Mouse (Mus musculus) CH12.LX (cell line): ENCODE data around the gene Slc38a7. TPM values are rescaled to one million over a fixed set of nuclear protein-coding genes. Genes with fewer than 3 reads are reported as not detected.

Experiments used
- DNase-seq: peaks from one replicate; pipeline ENCODE4 v3.0.0-alpha.2; 2013; ENCODE audit errors: extremely low read depth
- H3K27ac ChIP-seq: 2 replicates; pipeline ENCODE4 v1.5.1; 2012; ENCODE audit warnings: low read depth, mild to moderate bottlenecking, control low read depth, moderate library complexity; ENCODE audit not compliant: insufficient read depth
- H3K27me3 ChIP-seq: replicated peaks from 2 replicates; pipeline ENCODE3; 2012; ENCODE audit warnings: inconsistent platforms
- H3K36me3 ChIP-seq, 2 experiments: replicated peaks in 1 of 2; 2 replicates each; pipeline versions ENCODE3 to v1.6.1; 2012; ENCODE audit warnings: inconsistent platforms in 1 of 2, low read length in 1 of 2, mild to moderate bottlenecking in 1 of 2, mixed read lengths in 1 of 2, moderate library complexity in 1 of 2; ENCODE audit not compliant: control insufficient read depth in 1 of 2, insufficient read depth in 1 of 2
- H3K4me1 ChIP-seq, 2 experiments: 2 replicates each; pipeline ENCODE4 v1.6.1; 2012; ENCODE audit warnings: inconsistent platforms in 1 of 2, moderate library complexity in 1 of 2; ENCODE audit not compliant: insufficient read depth in 2 of 2, control insufficient read depth in 1 of 2
- H3K4me2 ChIP-seq: 2 replicates; pipeline ENCODE4 v1.6.1; 2012; ENCODE audit warnings: low read depth, mild to moderate bottlenecking, control low read depth; ENCODE audit not compliant: poor library complexity, insufficient read depth, severe bottlenecking
- H3K4me3 ChIP-seq, 3 experiments: fragments of 150-350 bp in 1 of 3; sonication (generic) in 1 of 3; replicated peaks in 1 of 3; 2 replicates each; pipeline versions ENCODE3 to v1.5.1; 2011 to 2012; ENCODE audit warnings: low read depth in 2 of 3, low read length in 2 of 3, mild to moderate bottlenecking in 2 of 3, moderate library complexity in 2 of 3, control low read depth in 1 of 3, improper control_type of control experiment in 1 of 3, inconsistent platforms in 1 of 3, mixed read lengths in 1 of 3; ENCODE audit not compliant: poor library complexity in 1 of 3
- H3K79me2 ChIP-seq: replicated peaks from 2 replicates; pipeline ENCODE4 v1.6.1; 2012; ENCODE audit warnings: mild to moderate bottlenecking, moderate library complexity; ENCODE audit not compliant: control insufficient read depth, poor library complexity, insufficient read depth, severe bottlenecking; ENCODE audit errors: extremely low read depth
- H3K9ac ChIP-seq: 2 replicates; pipeline ENCODE4 v1.6.1; 2012; ENCODE audit warnings: low read depth, mild to moderate bottlenecking, control low read depth, moderate library complexity; ENCODE audit not compliant: insufficient read depth
- H3K9me3 ChIP-seq: replicated peaks from 2 replicates; pipeline ENCODE3; 2012; ENCODE audit warnings: low read length, inconsistent platforms, mixed read lengths
- BHLHE40 ChIP-seq: IDR thresholded peaks from 2 replicates; pipeline ENCODE4 v1.6.1; 2011; ENCODE audit warnings: mild to moderate bottlenecking, low read depth, low read length, improper control_type of control experiment
- CHD1 ChIP-seq: IDR thresholded peaks from 2 replicates; pipeline ENCODE4 v1.6.1; 2012; ENCODE audit warnings: low read depth, low read length, improper control_type of control experiment, inconsistent platforms
- CHD2 ChIP-seq: IDR thresholded peaks from 2 replicates; pipeline ENCODE4 v1.6.1; 2011; ENCODE audit warnings: low read length, improper control_type of control experiment
- CTCF ChIP-seq, 2 experiments: IDR thresholded peaks in 1 of 2; conservative IDR thresholded peaks in 1 of 2; 2 replicates each; pipeline ENCODE4 v1.5.1; 2011 to 2012; ENCODE audit warnings: low read depth in 2 of 2, low read length in 2 of 2, improper control_type of control experiment in 1 of 2, inconsistent platforms in 1 of 2, mild to moderate bottlenecking in 1 of 2, moderate library complexity in 1 of 2
- E2F4 ChIP-seq: IDR thresholded peaks from 2 replicates; pipeline ENCODE4 v1.6.1; 2011; ENCODE audit warnings: low read depth, low read length, improper control_type of control experiment; ENCODE audit not compliant: insufficient replicate concordance
- ELF1 ChIP-seq: IDR thresholded peaks from 2 replicates; pipeline ENCODE4 v1.6.1; 2014; ENCODE audit warnings: low read depth, mild to moderate bottlenecking, inconsistent platforms, low read length, improper control_type of control experiment
- EP300 ChIP-seq: IDR thresholded peaks from 2 replicates; pipeline ENCODE4 v1.6.1; 2011; ENCODE audit warnings: low read length, improper control_type of control experiment
- GABPA ChIP-seq: IDR thresholded peaks from 2 replicates; pipeline ENCODE4 v1.6.1; 2012; ENCODE audit warnings: low read depth, low read length, improper control_type of control experiment, inconsistent platforms; ENCODE audit not compliant: insufficient replicate concordance
- IRF4 ChIP-seq: IDR thresholded peaks from 2 replicates; pipeline ENCODE4 v1.6.1; 2014; ENCODE audit warnings: low read depth, mild to moderate bottlenecking, inconsistent platforms, low read length, improper control_type of control experiment
- JUN ChIP-seq: IDR thresholded peaks from 2 replicates; pipeline ENCODE4 v1.6.1; 2011; ENCODE audit warnings: low read depth, mild to moderate bottlenecking, low read length, improper control_type of control experiment, moderate library complexity; ENCODE audit not compliant: insufficient read depth
- JUND ChIP-seq: conservative IDR thresholded peaks from 2 replicates; pipeline ENCODE4 v1.6.1; 2011; ENCODE audit warnings: low read depth, low read length, improper control_type of control experiment
- MAX ChIP-seq: IDR thresholded peaks from 2 replicates; pipeline ENCODE4 v1.6.1; 2011; ENCODE audit warnings: low read length, improper control_type of control experiment
- MAZ ChIP-seq: IDR thresholded peaks from 2 replicates; pipeline ENCODE4 v1.6.1; 2012; ENCODE audit warnings: low read depth, mild to moderate bottlenecking, inconsistent platforms, low read length, improper control_type of control experiment, moderate library complexity
- MEF2A ChIP-seq: IDR thresholded peaks from 2 replicates; pipeline ENCODE4 v1.6.1; 2014; ENCODE audit warnings: low read depth, mild to moderate bottlenecking, inconsistent platforms, low read length, improper control_type of control experiment, borderline replicate concordance
- MXI1 ChIP-seq: IDR thresholded peaks from 2 replicates; pipeline ENCODE4 v1.6.1; 2011; ENCODE audit warnings: mild to moderate bottlenecking, low read depth, low read length, improper control_type of control experiment
- MYC ChIP-seq: IDR thresholded peaks from 2 replicates; pipeline ENCODE4 v1.6.1; 2011; ENCODE audit warnings: low read depth, mild to moderate bottlenecking, improper control_type of control experiment, low read length
- NELFE ChIP-seq: IDR thresholded peaks from 2 replicates; pipeline ENCODE4 v1.6.1; 2011; ENCODE audit warnings: low read depth, low read length, improper control_type of control experiment
- NRF1 ChIP-seq: IDR thresholded peaks from 2 replicates; pipeline ENCODE4 v1.6.1; 2014; ENCODE audit warnings: low read depth, mild to moderate bottlenecking, inconsistent platforms, low read length, improper control_type of control experiment, moderate library complexity
- POLR2A ChIP-seq: IDR thresholded peaks from 2 replicates; pipeline ENCODE4 v1.6.1; 2011; ENCODE audit warnings: low read depth, mild to moderate bottlenecking, improper control_type of control experiment, low read length
- POLR2AphosphoS2 ChIP-seq: IDR thresholded peaks from 2 replicates; pipeline ENCODE4 v1.6.1; 2011; ENCODE audit warnings: low read depth, low read length, improper control_type of control experiment
- SMC3 ChIP-seq: IDR thresholded peaks from 2 replicates; pipeline ENCODE4 v1.6.1; 2011; ENCODE audit warnings: low read depth, low read length, improper control_type of control experiment
- TBP ChIP-seq: conservative IDR thresholded peaks from 2 replicates; pipeline ENCODE4 v1.6.1; 2011; ENCODE audit warnings: low read depth, low read length, improper control_type of control experiment
- TCF12 ChIP-seq: IDR thresholded peaks from 2 replicates; pipeline ENCODE4 v1.6.1; 2014; ENCODE audit warnings: low read depth, mild to moderate bottlenecking, inconsistent platforms, low read length, improper control_type of control experiment
- UBTF ChIP-seq: IDR thresholded peaks from 2 replicates; pipeline ENCODE4 v1.6.1; 2012; ENCODE audit warnings: low read depth, mild to moderate bottlenecking, inconsistent platforms, low read length, improper control_type of control experiment, moderate library complexity
- USF1 ChIP-seq: IDR thresholded peaks from 2 replicates; pipeline ENCODE4 v1.6.1; 2014; ENCODE audit warnings: low read depth, mild to moderate bottlenecking, inconsistent platforms, low read length, improper control_type of control experiment
- ZC3H11A ChIP-seq: IDR thresholded peaks from 2 replicates; pipeline ENCODE4 v1.6.1; 2012; ENCODE audit warnings: low read depth, mild to moderate bottlenecking, inconsistent platforms, low read length, improper control_type of control experiment
- ZNF384 ChIP-seq: IDR thresholded peaks from 2 replicates; pipeline ENCODE4 v1.6.1; 2012; ENCODE audit warnings: low read depth, low read length, improper control_type of control experiment, inconsistent platforms
- dilution Hi-C: fragments of 300-500 bp; cut with MboI; formaldehyde crosslinking; loops from 2 replicates; pipeline ENCODE4 v1.14.3; 2020; ENCODE audit warnings: low sequenced_read_pairs; ENCODE audit not compliant: extremely low pct_unique_long_range_greater_than_20kb, extremely low pct_ligation_motif_present
- in situ Hi-C: fragments of 300-500 bp; cut with MboI; formaldehyde crosslinking; loops from 3 replicates; pipeline ENCODE4 v1.14.3; 2019; ENCODE audit warnings: low sequenced_read_pairs, low pct_ligation_motif_present, low pct_unique_long_range_greater_than_20kb, mixed read lengths
- polyA plus RNA-seq: library from polyadenylated mRNA; unstranded; fragments of >175 nt; gene quantifications from 2 replicates; pipeline ENCODE4 v1.2.1, GENCODE M21; 2012; ENCODE audit warnings: low read depth; ENCODE audit not compliant: insufficient read length
- total RNA-seq, 2 experiments: library from RNA; depleted of rRNA; stranded (reverse); fragments of 300-350 nt in 1 of 2; fragments of >200 nt in 1 of 2; gene quantifications; 2 replicates each; pipeline ENCODE4 v1.2.3; 2012 to 2014

Gene Slc38a7
- total and polyA plus RNA-seq, 3 experiments, result 13.9 to 33.2 (median 31.0) TPM

DNA sequence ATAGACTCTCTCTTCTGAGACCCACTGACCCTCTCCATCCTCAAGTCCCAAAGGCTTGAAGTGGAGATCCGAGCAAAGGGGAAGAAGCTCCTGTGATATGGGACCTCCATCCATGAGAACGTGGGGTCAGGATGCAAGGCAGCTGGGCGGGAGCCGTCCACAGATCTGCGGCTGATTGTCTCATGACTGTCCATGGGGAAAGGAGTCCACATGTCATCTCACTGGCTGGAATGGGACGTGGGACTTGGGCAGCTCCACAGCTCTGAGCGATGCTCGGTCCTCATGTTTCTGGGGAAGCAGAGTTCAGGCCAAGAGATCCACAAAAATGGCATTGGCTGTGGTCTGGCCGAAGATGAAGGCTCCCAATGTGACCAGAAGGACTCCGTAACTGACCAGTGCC, 16.1 kb downstream of the Slc38a7 start:
- peaks cover 6 to 18% of the 10 kb centered on the region in 2 experiments for H3K4me1 ChIP-seq
- no peak for DNase-seq
- H3K79me2 ChIP-seq, result no peaks in the 10 kb centered on the region
- in situ Hi-C loops, result no loop called here
- no peaks in the 10 kb centered on the region for H3K9me3 ChIP-seq
- no peak overlapping the region for H3K9ac ChIP-seq
- dilution Hi-C loops, result no loop called here
- H3K36me3 ChIP-seq, result peaks cover 50 to 64% of the 10 kb centered on the region in 2 experiments
- H3K27ac ChIP-seq, result no peak overlapping the region
- H3K4me2 ChIP-seq, result no peak overlapping the region
- H3K27me3 ChIP-seq, result no peaks in the 10 kb centered on the region
- no peak for TF ChIP-seq JUN
- no peak for TF ChIP-seq TCF12
- TF ChIP-seq CTCF (conservative IDR thresholded peaks at IDR 0.05 in 1 of 2, IDR thresholded peaks at IDR 0.05 in 1 of 2; ENCODE audit: low read depth in 2 of 2, low read length in 2 of 2), result no peak
- TF ChIP-seq MAX, result no peak
- no peak for TF ChIP-seq POLR2A
- no peak for TF ChIP-seq MXI1
- TF ChIP-seq ZNF384, result no peak
- no peak for TF ChIP-seq USF1
- no peak for TF ChIP-seq UBTF
- TF ChIP-seq CHD2, result no peak
- no peak for TF ChIP-seq CHD1
- no peak for TF ChIP-seq GABPA
- TF ChIP-seq IRF4, result no peak
- TF ChIP-seq MAZ, result no peak
- TF ChIP-seq NELFE, result no peak
- no peak for TF ChIP-seq TBP
- TF ChIP-seq SMC3, result no peak
- no peak for TF ChIP-seq JUND
- TF ChIP-seq E2F4, result no peak
- TF ChIP-seq ELF1, result no peak
- no peak overlapping the region for H3K4me3 ChIP-seq

DNA sequence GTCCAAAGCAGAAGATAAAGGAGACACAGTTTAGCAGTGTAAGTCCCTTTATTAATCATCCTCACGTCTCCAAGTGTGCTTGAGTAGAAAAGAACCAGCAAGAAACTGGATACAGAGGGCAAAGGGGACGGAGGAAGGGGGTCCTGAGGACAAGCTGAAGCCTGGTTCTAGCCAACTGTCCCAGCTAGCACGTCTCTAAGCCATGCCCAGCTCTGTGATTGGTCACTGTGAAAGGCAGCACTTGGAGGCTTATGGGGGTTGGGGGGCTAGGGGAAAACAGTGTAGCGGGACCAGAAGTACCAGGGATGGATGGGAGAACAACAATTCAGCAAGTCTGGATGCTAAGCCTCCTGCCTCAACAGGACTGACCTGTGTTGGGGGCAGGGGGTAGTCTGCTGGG, 17.4 kb downstream of the Slc38a7 start:
- no peaks in the 10 kb centered on the region for H3K79me2 ChIP-seq
- dilution Hi-C loops, result no loop called here
- peaks cover 8 to 24% of the 10 kb centered on the region in 2 experiments for H3K4me1 ChIP-seq
- DNase-seq, result no peak
- no peak overlapping the region for H3K4me2 ChIP-seq
- TF ChIP-seq E2F4, result no peak
- no peak for TF ChIP-seq MEF2A
- no peak for TF ChIP-seq NRF1
- no peak for TF ChIP-seq ZC3H11A
- no peak for TF ChIP-seq CTCF (conservative IDR thresholded peaks at IDR 0.05 in 1 of 2, IDR thresholded peaks at IDR 0.05 in 1 of 2; ENCODE audit: low read depth in 2 of 2, low read length in 2 of 2)
- no peak for TF ChIP-seq EP300
- TF ChIP-seq POLR2AphosphoS2, result no peak
- TF ChIP-seq MYC, result no peak
- TF ChIP-seq BHLHE40, result no peak
- no peak overlapping the region for H3K9ac ChIP-seq
- H3K27ac ChIP-seq, result no peak overlapping the region
- H3K9me3 ChIP-seq, result no peaks in the 10 kb centered on the region
- H3K36me3 ChIP-seq, result peaks cover 36 to 58% of the 10 kb centered on the region in 2 experiments
- H3K4me3 ChIP-seq, result no peak overlapping the region
- in situ Hi-C loops, result no loop called here
- H3K27me3 ChIP-seq, result no peaks in the 10 kb centered on the region
